Mouse (Mus musculus): ENCODE measurements at regions not wholly inside any gene's neighbourhood (a gene's known extent, or its start where the extent isn't known, plus 50 kb on each side); places are given as distances from the start of the nearest gene placed in this dataset.
"Not testable (repeated sequence)": the region's sequence is repeated elsewhere in the genome, so short reads cannot be mapped to it uniquely, and the experiment has no call there.

DNA sequence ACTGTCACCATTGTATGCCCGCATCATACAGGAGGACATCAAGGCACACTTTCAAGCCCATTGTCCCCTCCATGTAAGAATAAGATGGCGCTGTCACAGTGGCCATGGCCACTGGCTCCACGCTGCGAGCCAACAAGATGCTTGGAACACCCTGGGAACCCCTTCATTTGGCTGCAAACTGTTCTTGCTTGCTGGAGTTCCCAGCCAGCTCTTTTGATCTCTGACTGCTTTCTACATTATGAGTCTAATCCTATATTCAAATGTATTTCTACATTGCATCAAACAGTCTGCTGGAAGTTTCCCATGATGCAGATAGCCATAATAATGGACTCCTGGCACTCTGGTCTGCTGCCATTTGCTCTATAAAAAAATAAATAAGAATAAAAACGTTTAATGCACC is 131.6 kb upstream of the Irx2 start:
- DNase-seq (ENCODE audit: low spot score in 2 of 2): no peak

DNA sequence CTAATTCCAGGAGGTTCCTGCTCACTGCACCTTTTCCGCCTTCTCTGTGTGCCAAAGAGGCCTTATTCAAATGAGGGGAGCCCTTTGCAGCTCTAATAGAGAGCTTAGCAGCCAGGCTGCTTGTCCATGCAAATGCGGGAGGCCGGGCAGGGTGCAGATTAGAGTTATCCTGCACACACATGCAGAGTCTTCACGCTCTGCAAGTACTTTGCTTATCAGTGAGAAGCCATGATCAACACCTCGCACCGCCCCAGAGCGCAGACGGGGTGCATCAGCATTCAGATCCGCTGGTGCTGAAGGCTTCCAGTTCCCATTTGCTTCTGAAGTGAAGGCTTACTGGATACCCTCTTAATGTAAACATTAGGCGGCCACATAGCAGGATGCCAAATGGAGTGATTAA is 131.1 kb upstream of the Irx2 start:
- no peak for DNase-seq (ENCODE audit: low spot score in 2 of 2)

DNA sequence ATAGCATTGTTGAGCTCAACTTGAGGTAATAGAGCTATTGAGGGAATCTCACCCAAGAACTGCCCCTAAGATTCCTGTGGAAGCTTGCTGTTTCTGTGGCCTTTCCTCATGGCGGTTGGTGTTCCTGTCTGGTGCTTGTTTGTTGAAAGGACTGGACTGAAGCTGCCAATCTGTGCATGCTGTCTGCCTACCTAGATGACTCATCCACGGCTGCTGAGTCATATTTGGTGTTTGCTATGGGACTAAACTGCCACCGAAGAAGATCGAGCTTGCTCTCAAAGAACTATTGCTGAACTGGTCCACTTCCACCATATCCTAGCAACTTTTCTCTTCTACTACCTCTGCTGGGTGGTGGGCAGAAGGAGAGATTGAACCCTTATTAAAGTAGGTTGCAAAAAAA is 122.7 kb upstream of the Irx2 start:
- DNase-seq (ENCODE audit: low spot score in 2 of 2): no peak

DNA sequence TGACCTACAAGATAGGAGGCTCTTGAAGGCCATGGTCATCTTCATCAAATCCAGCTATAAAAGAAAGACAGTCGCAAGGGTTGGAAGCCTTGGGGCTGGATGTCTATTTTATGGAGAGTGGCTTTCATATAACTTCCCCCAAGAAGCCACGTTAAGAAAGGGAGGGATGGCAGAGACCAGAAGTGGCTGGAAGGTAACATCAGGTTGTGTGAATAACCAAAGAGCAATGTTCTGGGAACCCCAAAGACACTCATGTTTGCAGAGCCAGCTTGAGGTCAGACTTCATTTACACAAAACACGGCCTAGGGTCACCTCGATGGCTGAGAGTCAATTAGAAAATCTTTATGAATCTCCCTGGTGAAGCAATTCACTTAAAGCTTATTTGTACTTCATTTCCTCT is 90.0 kb upstream of the Irx2 start:
- DNase-seq (ENCODE audit: low spot score in 2 of 2): no peak

DNA sequence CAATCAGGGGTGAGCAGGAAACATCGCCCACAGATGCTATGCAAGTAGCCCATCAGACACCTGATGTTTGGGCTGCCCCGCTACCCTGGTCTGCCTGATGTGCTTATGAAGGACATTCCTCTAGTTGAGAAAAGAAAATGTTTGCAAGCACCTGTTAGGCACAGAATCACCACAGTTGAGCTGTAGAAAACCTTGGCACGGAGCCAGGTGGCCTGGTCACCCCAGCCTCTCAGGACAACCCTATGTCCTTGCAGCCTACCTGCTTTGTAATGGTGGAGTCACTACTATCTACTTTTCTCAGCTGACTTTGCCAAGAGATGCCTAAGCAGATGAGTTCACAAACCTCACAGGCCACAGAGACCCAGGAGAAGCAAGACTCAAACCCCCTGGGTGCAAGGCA is 86.9 kb upstream of the Irx2 start:
- DNase-seq (ENCODE audit: low spot score in 2 of 2): no peak

DNA sequence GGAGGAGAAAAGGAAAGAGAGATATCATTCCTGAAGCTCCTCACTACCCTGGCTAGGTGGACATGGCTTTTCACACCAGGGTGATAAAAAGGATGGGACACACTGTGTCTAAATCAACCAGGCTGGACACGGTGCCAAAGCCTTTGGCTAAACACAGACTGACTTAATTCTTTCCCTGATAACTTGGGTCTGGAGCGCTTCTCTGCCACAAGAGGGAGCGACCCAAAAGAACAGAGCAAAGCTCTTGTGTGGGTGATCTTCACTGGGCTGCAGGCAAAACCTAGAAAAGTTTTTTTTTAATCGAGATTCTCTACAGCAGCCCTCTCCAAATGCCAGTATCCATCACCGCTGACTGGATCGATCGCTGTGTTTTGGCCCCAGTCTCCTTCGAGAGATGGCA is 70.7 kb upstream of the Irx2 start:
- DNase-seq (ENCODE audit: low spot score in 2 of 2): no peak

DNA sequence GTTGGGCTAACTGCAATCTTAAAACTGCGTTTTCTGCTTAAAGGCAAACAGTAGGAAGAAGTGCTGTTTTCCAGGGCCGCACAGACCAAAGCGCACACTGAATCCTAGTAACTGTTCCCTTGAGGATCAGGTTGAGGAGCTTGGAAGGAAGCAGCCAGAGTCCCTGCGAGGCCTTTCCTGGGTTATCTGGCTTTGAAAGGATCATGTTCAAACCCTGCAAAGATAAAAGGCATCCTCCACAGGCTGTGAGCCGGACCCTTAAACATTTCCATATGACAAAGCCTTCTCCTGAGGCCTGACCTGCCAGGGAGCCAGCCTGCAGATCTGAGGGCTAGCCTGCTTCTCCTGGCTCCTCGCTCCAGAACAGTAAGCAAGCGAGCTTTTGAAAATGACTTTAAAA is 56.7 kb upstream of the Irx2 start:
- DNase-seq (ENCODE audit: low spot score in 2 of 2): no peak

DNA sequence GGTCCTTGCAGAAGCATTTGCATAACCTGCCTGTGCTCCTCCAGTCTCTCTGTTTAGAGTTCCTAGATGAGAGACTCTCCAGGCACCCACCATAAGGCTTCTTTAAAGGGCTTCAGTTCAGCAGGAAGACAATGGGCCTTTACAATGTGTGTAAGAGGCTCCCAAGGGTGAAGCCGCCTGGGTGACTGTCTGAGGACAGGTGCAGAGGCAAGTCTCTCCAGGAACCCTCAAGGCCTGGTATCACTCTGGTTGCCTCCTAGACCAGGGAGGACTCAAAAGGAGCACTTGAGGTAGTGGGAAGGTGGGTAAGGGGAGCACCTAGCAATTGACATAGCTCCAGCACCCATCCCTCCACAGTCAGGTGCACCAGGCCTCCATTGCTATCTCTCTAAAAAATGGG is 55.8 kb upstream of the Irx2 start:
- DNase-seq (ENCODE audit: low spot score in 2 of 2): no peak

DNA sequence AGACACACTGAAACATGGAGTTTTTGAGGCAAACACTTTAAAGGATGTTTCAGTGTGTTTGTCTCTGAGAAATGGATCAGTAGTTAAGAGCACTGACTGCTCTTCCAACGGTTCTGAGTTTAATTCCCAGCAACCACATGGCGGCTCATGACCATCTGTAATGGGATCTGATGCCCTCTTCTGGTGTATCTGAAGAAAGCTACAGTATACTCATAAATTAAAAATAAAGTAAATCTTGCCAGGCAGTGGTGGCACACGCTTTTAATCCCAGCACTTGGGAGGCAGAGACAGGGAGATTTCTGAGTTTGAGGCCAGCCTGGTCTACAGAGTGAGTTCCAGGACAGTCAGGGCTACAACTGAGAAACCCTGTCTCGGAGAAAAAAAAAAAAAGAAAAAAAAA is 54.5 kb upstream of the Irx2 start:
- DNase-seq (ENCODE audit: low spot score in 2 of 2): not testable (repeated sequence)

DNA sequence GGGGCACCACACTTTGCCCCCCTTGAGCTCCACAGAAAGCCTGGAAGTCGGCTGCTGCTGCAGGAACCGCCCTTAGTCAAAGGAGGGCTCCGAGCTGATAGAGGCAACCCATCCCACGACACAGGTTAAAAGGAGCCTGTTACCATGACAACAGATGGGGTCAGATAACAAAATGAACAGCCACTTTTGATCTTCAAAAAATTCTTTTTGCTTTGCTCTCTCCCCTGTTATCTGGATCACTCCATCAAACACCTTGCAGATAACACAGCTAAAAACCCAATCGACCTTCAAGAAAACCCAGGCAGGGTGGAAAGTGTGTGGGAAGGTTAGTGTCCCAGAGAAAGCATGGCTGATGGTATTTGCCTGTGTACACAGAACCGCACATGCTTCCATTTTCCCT is 52.1 kb upstream of the Irx2 start:
- DNase-seq (ENCODE audit: low spot score in 2 of 2): no peak

DNA sequence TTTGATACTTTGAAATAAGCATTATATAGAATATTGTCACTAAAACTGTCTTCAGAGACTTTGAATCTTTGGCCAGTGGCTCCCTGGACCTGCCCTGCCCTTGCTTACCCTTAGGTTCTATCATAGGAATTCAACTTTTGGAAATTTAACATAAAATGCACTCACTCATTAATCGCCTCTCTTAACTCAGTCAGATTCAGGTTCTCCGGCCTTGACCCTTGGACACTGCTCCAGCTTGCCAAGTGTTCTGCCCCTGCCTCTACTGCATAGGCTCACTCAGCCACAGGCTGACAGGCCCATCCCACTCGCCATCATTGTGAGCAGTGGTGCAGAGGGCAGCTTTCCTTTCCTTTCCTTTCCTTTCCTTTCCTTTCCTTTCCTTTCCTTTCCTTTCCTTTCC is 50.2 kb upstream of the Irx2 start:
- no peak for DNase-seq (ENCODE audit: low spot score in 2 of 2)

Data from layer of hippocampus, postnatal 10 days (tissue).